Mouse (Mus musculus) layer of hippocampus, postnatal 36 days (tissue): ENCODE results near the gene Cptp. TPM values are rescaled to one million over a fixed set of nuclear protein-coding genes. Genes with fewer than 3 reads are reported as not detected.

ENCODE experiments used
- DNase-seq, 2 experiments: peaks; one replicate each; pipeline ENCODE4 v3.0.0; 2022
- total RNA-seq, 2 experiments: library from RNA; stranded (reverse); gene quantifications; 2 replicates each; pipeline ENCODE4 v1.2.3; 2021

The Cptp gene
- total RNA-seq, 2 experiments from 2014 or later, result 24.5 to 24.9 TPM

GRCm38 (mm10) chr4:155887674-155888073, 18.4 kb upstream of the Cptp start:
- DNase-seq, result no peak

- DNase-seq, result no peak
Observed at GRCm38 (mm10) chr4:155886330-155886729, 17.1 kb upstream of the Cptp start.

- DNase-seq, result no peak
Observed at GRCm38 (mm10) chr4:155883587-155883986, 14.3 kb upstream of the Cptp start.

GRCm38 (mm10) chr4:155871404-155871803, 2.2 kb upstream of the Cptp start:
- DNase-seq, result no peak

- DNase-seq, result no peak
Observed at GRCm38 (mm10) chr4:155868614-155869298, 484 bp downstream of the Cptp start.

GRCm38 (mm10) chr4:155863001-155863400, 6.2 kb downstream of the Cptp start, which contains the start of gene Tas1r3:
Gene Tas1r3 (minus strand): TSS chr4:155863362.
- no peak for DNase-seq

GRCm38 (mm10) chr4:155861787-155862186, 7.5 kb downstream of the Cptp start:
- no peak for DNase-seq

GRCm38 (mm10) chr4:155859318-155859717, 9.9 kb downstream of the Cptp start:
- DNase-seq, result no peak

GRCm38 (mm10) chr4:155856881-155857280, 12.4 kb downstream of the Cptp start:
- no peak for DNase-seq

- DNase-seq, result no peak
Observed at GRCm38 (mm10) chr4:155856071-155856470, 13.2 kb downstream of the Cptp start.

- no peak for DNase-seq
Observed at GRCm38 (mm10) chr4:155854991-155855390, 14.2 kb downstream of the Cptp start.

- DNase-seq, result no peak
Observed at GRCm38 (mm10) chr4:155853421-155853820, 15.8 kb downstream of the Cptp start.

- no peak for DNase-seq
Observed at GRCm38 (mm10) chr4:155851951-155852411, 17.3 kb downstream of the Cptp start.

GRCm38 (mm10) chr4:155851368-155851767, 17.9 kb downstream of the Cptp start:
- no peak for DNase-seq

GRCm38 (mm10) chr4:155849792-155850451, 19.3 kb downstream of the Cptp start:
- DNase-seq, result no peak

GRCm38 (mm10) chr4:155849391-155849790, 19.8 kb downstream of the Cptp start:
- no peak for DNase-seq

- DNase-seq, result no peak
Observed at GRCm38 (mm10) chr4:155848434-155849095, 20.7 kb downstream of the Cptp start.

GRCm38 (mm10) chr4:155847591-155848352, 21.5 kb downstream of the Cptp start:
- DNase-seq, result peak in 1 of 2 experiments; percentile 35

- peak; percentile 96 to 97 for DNase-seq
Observed at GRCm38 (mm10) chr4:155846871-155847578, 22.2 kb downstream of the Cptp start, which contains the start of gene Dvl1. Gene Dvl1 (plus strand): TSS chr4:155847402.

- no peak for DNase-seq
Observed at GRCm38 (mm10) chr4:155843231-155843630, 26.0 kb downstream of the Cptp start.

- no peak for DNase-seq
Observed at GRCm38 (mm10) chr4:155841651-155842270, 27.5 kb downstream of the Cptp start.
